Mouse (Mus musculus) bone marrow, adult 2 months (tissue): ENCODE data around the gene Mthfsd. TPM values are rescaled to one million over a fixed set of nuclear protein-coding genes. Genes with fewer than 3 reads are reported as not detected.

Experiments
- H3K27ac ChIP-seq: fragments of 200-500 bp; 2 replicates; pipeline ENCODE4 v1.5.1; 2012; ENCODE audit warnings: low read depth, mild to moderate bottlenecking, control low read depth, inconsistent platforms, low read length; ENCODE audit not compliant: control insufficient read depth, poor library complexity, insufficient read depth
- H3K4me1 ChIP-seq: fragments of 200-500 bp; 2 replicates; pipeline ENCODE4 v1.6.1; 2011; ENCODE audit warnings: low read length; ENCODE audit not compliant: control insufficient read depth, insufficient read depth
- H3K4me3 ChIP-seq: fragments of 200-500 bp; replicated peaks from 2 replicates; pipeline ENCODE3; 2011; ENCODE audit warnings: mild to moderate bottlenecking, low read depth, low read length, control low read depth; ENCODE audit not compliant: control insufficient read depth
- CTCF ChIP-seq: fragments of 200-500 bp; IDR thresholded peaks from 2 replicates; pipeline ENCODE4 v1.5.1; 2011; ENCODE audit warnings: low read length, control low read depth; ENCODE audit not compliant: control insufficient read depth, insufficient read depth
- POLR2A ChIP-seq: fragments of 200-500 bp; IDR thresholded peaks from 2 replicates; pipeline ENCODE4 v1.6.1; 2011; ENCODE audit warnings: low read depth, mild to moderate bottlenecking, control low read depth, low read length, borderline replicate concordance; ENCODE audit not compliant: control insufficient read depth
- WGBS: fragments of 180-500 bp; shearing (Covaris S2); methylation state at CpG from one replicate; pipeline ENCODE4 v1.1.7; 2018; 5-methylcytosine and 5-hydroxymethylcytosine counted together
- polyA plus RNA-seq: library from polyadenylated mRNA; stranded (reverse); fragments of >200 nt; gene quantifications from 2 replicates; pipeline ENCODE4 v1.2.4, GENCODE M21; 2011; ENCODE audit warnings: low replicate concordance; ENCODE audit not compliant: missing spikeins, insufficient read depth, insufficient read length

Gene Mthfsd
- polyA plus RNA-seq, 1 experiment, result 13.1 TPM

DNA sequence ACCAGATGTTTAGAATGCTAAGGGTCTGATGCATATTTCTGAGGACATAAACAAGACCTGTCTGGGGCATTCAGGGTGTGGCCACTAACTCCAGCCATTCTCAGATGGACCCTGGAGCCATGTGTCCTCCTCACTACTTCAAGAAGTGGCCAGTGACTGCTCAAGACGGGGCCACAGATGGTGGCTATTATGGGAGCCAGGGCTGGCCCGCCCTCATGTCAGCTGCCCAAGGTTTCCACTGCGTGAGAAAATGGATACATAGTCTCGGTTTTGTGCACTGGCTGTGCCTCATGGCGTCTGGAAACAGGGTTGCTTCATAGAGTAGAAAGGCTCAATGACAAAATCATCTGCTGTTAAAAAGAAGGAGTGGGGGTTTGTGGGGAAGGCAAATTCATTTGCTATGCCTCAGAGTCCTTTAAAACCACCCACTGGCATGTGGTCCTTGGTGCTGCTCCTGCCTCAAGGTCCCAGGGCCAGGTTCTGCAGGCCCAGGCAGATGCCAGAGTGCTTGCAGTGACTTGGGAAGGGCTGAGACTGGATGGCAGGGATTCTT lies 24.8 kb upstream of the Mthfsd start:
- no peak overlapping the region for H3K4me3 ChIP-seq
- H3K4me1 ChIP-seq, result no peaks in the 10 kb centered on the region
- no peak overlapping the region for H3K27ac ChIP-seq
- WGBS, result 64% methylated on average over 5 of the region's 5 CpGs
- TF ChIP-seq POLR2A, result no peak
- no peak for TF ChIP-seq CTCF

DNA sequence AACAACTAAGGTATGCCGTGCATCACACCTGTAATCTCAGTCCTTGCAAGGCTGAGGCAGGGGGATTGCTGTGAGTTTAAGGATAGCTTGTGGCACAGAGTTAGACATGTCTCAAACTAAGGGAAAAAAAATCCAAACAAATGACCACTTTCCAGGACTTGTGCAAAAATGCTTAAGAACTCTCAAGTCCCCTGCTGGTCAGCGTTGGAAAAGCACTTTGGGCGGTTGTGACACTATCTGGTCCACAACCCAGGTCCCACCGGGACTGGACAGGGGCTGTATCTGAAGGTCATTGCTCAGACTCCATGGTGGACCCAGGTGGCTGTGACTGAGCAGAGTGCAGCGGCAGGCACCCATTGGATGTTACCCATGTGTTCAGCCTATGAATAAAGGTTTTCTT lies 22.3 kb upstream of the Mthfsd start:
- Histone ChIP-seq H3K4me3 (no peak overlapping the region), H3K4me1 (no peaks in the 10 kb centered on the region), H3K27ac (no peak overlapping the region)
- TF ChIP-seq POLR2A, result no peak
- no peak for TF ChIP-seq CTCF
- 35% methylated on average over 5 of the region's 5 CpGs for WGBS

DNA sequence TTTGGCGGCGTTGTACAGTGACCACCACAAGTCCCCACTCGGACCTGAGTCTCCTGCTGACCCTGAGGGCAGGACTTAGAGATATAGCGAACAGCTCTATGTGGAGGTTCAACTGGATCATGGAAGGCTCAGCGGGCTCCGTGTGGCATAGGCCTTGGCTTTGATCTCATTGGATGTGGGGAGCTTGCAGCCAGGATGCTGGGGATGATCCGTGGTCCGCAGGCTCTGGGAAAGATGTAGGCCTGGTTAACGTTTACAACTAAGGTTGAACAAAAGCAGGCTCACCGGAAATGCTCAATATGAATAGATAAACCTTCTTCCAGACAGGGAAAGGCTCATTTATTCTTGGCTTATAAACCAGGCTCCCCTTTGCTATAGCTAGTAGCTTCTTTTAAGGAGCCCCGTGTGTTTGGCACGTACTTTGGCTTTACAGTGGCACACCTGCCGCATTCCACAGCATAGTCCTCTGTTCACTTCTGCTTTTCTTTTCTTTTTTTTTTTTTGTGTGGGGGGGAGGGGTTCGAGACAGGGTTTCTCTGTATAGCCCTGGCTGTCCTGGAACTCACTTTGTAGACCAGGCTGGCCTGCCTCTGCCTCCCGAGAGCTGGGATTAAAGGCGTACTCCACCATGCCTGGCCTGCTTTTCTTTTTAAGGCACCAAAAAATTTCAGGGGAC lies 21.2 kb upstream of the Mthfsd start:
- no peak for TF ChIP-seq POLR2A
- TF ChIP-seq CTCF, result no peak
- no peaks in the 10 kb centered on the region for H3K4me1 ChIP-seq
- no peak overlapping the region for H3K27ac ChIP-seq
- 26% methylated on average over 16 of the region's 16 CpGs for WGBS
- H3K4me3 ChIP-seq, result no peak overlapping the region

DNA sequence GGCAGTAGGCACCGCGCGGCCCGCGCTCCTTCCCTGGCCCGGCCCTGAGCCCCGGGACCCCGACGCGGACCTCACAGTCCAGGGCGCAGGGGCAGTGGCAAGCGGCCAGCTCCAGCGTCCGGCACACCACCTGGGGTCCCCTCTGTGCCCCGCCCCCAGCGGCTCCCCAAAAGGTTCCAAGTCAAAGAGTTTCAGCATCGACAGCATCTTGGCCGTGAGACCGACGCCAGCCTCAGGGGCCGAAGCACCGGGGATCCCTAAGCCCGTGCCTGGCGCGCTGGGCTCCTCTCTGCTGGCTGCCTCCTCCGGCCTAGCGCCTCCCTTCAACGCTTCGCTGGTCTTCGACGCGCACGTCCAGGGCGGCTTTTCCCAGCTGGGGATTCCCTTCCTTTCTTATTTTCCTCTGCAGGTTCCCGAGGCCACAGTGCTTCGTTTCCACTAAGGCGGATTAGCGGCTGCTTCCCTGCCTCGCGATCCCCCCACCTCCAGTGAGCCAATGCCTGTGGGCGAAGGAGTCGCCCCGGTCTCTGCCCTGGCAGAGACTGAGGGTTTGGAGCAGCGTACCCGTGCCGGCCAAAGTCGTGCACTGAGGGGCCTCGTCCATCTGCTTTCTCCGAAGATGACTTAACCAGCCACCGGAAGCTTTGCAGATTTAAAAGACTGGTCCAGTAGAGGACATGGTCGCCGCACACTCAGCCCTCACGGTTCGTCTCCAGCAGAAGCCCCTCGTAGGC lies 20.5 kb upstream of the Mthfsd start:
- Histone ChIP-seq H3K4me3 (no peak overlapping the region), H3K27ac (no peak overlapping the region; the same call in 1 of the 2 replicates), H3K4me1 (no peaks in the 10 kb centered on the region)
- no peak for TF ChIP-seq POLR2A
- no peak for TF ChIP-seq CTCF
- 8% methylated on average over 55 of the region's 55 CpGs for WGBS

DNA sequence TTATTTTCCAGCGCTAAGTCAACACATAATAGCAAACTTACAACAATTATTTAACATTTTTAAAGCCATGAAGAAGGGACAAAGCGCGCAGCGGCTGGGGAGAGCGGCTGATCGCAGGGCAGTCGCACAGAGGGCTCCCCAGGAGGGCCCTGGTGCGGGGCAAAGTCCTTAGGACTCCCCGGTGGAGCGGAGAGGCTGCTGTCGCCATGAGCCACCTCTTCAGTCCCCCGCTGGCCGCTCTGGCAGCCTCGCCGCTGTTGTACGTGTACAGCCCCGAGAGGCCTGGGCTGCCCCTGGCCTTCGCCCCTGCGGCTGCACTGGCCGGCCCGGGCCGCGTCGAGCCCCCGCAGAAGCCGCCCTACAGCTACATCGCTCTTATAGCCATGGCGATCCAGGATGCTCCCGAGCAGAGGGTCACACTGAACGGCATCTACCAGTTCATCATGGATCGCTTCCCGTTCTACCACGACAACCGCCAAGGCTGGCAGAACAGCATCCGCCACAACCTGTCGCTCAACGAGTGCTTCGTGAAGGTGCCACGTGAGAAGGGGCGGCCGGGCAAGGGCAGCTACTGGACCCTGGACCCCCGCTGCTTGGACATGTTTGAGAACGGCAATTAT lies 19.7 kb upstream of the Mthfsd start, which contains the start of gene Foxl1:
Gene Foxl1, plus strand, starts transcription at position 185 of the 620 bp plus-strand sequence.
- Histone ChIP-seq H3K4me3 (no peak within 1 kb of the TSS), H3K27ac (peak within 1 kb of the TSS; percentile 33; the same call in 1 of the 2 replicates), H3K4me1 (no peaks in the 10 kb centered on the region)
- WGBS, result 7% methylated on average over 43 of the region's 43 CpGs
- no peak for TF ChIP-seq CTCF
- no peak for TF ChIP-seq POLR2A

DNA sequence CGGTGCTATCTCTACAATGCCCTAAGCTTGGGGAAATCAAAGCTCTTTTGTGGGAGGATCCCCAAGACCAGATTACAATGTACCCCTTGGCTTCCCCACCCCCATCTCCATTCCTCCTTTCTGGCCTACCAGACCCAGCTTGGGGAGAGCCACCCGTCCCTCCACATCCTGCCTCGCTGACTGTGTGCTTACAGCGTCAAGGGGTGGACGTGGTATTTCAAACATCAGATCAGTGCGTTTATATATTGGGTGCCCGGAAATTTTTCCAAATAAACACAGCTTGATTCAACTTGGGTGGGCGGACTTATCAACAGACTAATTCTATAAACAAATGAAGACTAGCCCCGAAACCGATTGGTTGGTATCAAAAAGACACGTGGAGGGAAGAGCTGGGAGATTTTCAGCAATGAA lies 19.1 kb upstream of the Mthfsd start:
- H3K4me3 ChIP-seq, result no peak overlapping the region
- no peak overlapping the region for H3K27ac ChIP-seq
- no peaks in the 10 kb centered on the region for H3K4me1 ChIP-seq
- no peak for TF ChIP-seq CTCF
- no peak for TF ChIP-seq POLR2A
- 16% methylated on average over 11 of the region's 11 CpGs for WGBS

DNA sequence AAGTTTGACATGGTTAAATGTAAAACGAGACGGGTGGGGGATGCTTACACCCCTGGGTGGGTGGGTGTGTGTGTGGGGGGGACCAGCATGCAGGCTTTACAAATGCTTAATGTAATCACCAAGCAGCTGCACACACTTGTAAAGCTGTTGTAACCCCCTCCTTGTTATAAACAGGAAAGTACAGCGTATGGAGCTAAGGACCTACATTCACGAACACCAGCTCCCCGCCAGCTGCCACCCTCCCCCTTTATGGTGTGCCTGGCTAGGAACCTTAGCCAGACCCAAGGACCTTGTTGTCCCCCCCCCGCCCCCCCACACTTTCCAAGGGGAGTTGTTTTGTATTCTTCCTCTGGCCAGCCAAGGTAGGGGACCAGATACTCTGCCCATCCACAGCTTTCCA lies 18.5 kb upstream of the Mthfsd start:
- Histone ChIP-seq H3K4me1 (no peaks in the 10 kb centered on the region), H3K4me3 (no peak overlapping the region), H3K27ac (no peak overlapping the region)
- TF ChIP-seq POLR2A, result no peak
- 27% methylated on average over 6 of the region's 6 CpGs for WGBS

DNA sequence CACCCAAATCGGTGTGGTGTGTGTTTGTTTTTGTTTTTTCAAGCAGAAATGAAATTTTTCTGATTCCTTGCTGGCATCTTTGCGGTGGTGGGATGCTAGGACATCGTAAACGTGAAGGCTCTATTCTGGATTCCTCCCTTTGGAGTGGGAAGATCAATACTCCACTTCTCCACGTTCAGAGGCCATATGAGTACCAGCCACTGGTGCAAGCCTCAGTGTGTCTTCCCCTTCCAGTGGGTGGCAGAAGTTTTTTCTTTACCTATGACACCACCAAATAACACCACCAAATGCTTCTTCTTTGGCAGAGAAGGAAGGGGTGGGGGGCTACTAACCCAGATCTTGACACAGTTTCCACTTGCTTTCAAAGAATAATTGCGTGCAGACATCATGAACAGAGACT lies 18.0 kb upstream of the Mthfsd start:
- 19% methylated on average over 6 of the region's 6 CpGs for WGBS
- TF ChIP-seq CTCF, result no peak
- TF ChIP-seq POLR2A, result no peak
- Histone ChIP-seq H3K4me1 (no peaks in the 10 kb centered on the region), H3K27ac (no peak overlapping the region), H3K4me3 (no peak overlapping the region)
